Mouse (Mus musculus): ENCODE data around the gene Pwp2. TPM values are rescaled to one million over a fixed set of nuclear protein-coding genes. Genes with fewer than 3 reads are reported as not detected.
A peak's percentile ranks its signal among the peaks of the same experiment; 100 is the strongest.

The Pwp2 gene
- total and polyA plus RNA-seq, 2 experiments from 2014 or later, result 16.4 to 30.0 TPM

DNA sequence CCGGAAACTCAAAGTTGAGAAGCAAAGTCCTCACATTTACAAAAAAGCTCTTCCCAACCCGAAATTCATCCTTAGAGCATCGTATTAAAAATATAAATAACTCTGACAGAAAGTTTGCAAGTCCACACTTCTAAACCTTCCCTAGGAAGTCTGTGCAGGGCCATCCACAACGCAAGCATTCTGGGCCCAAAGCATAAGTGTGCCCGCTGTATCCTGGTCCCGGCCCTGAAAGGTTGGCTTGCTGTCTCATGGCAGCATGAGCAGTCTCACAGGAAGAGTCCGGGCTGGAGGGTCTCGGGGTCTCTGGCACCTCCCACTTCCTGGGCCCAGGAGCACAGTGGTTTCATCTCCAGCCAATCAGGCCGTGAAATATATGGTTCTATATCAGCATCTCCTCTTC lies 13.4 kb downstream of the Pwp2 start:
- DNase-seq (no peak), ATAC-seq (no peak)
- no peaks in the 10 kb centered on the region for H3K9me3 ChIP-seq (ENCODE audit: low read length)
- H3K9ac ChIP-seq, result no peak overlapping the region
- H3K27me3 ChIP-seq (ENCODE audit: insufficient read depth, low read length), result no peaks in the 10 kb centered on the region
- H3K27ac ChIP-seq (ENCODE audit: low read depth, low read length), result no peak overlapping the region
- no peak overlapping the region for H3K4me3 ChIP-seq (ENCODE audit: low read depth, low read length)
- TF ChIP-seq CTCF (IDR thresholded peaks at IDR 0.05; ENCODE audit: low read depth), result no peak
- peaks cover 65% of the 10 kb centered on the region for H3K36me3 ChIP-seq (ENCODE audit: insufficient read depth)
- peaks cover 14% of the 10 kb centered on the region for H3K4me1 ChIP-seq (ENCODE audit: insufficient read depth)
- WGBS, result 92% methylated on average over 9 of the region's 9 CpGs
- H3K4me2 ChIP-seq (ENCODE audit: low read depth), result no peak overlapping the region

DNA sequence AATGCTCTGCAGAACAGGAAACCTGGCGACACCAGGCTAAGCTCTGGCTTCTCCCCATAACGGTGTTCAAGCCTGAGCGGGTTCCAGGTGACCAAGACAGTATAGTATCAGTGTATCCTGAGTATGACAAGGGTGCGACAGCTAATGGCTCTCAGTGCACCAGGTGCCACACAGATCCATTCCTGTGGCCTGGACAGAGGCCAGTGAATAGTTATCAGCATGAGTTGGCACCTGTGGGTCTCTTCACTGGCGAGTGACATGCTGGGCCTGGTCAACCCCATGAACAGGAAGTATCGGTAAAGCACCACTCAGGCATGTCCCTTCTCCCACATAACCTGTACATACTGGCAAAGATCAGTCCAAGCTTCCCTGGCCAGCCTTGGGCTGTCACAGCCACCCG lies 13.9 kb downstream of the Pwp2 start:
- 96% methylated on average over 7 of the region's 7 CpGs for WGBS
- DNase-seq (no peak), ATAC-seq (no peak)
- Histone ChIP-seq H3K4me2 (ENCODE audit: low read depth) (no peak overlapping the region), H3K4me3 (ENCODE audit: low read depth, low read length) (no peak overlapping the region), H3K27me3 (ENCODE audit: insufficient read depth, low read length) (no peaks in the 10 kb centered on the region), H3K27ac (ENCODE audit: low read depth, low read length) (no peak overlapping the region), H3K36me3 (ENCODE audit: insufficient read depth) (peaks cover 65% of the 10 kb centered on the region), H3K9ac (no peak overlapping the region), H3K4me1 (ENCODE audit: insufficient read depth) (peaks cover 14% of the 10 kb centered on the region), H3K9me3 (ENCODE audit: low read length) (no peaks in the 10 kb centered on the region)
- TF ChIP-seq CTCF (IDR thresholded peaks at IDR 0.05; ENCODE audit: low read depth), result no peak

DNA sequence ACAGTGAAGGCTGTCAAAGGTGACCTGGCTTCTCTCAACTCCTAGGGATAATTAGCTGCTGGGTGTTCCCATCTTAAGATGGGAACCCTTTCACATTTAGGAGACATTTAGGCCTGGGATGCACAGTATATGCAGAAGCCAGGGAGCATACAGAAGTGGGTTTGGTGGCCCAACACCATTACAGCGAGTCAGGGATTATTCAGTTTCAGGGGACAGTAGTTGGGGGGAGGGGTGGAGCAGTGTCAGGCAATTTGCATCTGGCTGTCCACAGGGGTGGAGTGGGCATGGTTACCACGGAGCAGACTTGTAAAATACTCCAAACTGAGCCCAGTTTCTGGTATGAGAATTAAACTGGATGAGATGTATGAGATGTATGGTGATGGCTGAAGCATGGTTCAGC lies 14.5 kb downstream of the Pwp2 start:
- Histone ChIP-seq H3K4me3 (ENCODE audit: low read depth, low read length) (peak overlapping the region; percentile 90; the same call in 1 of the 2 replicates), H3K27me3 (ENCODE audit: insufficient read depth, low read length) (no peaks in the 10 kb centered on the region), H3K9me3 (ENCODE audit: low read length) (no peaks in the 10 kb centered on the region), H3K9ac (peak overlapping the region; percentile 91), H3K4me2 (ENCODE audit: low read depth) (peak overlapping the region; percentile 83), H3K36me3 (ENCODE audit: insufficient read depth) (peaks cover 64% of the 10 kb centered on the region), H3K4me1 (ENCODE audit: insufficient read depth) (peaks cover 14% of the 10 kb centered on the region), H3K27ac (ENCODE audit: low read depth, low read length) (peak overlapping the region; percentile 59)
- no peak for TF ChIP-seq CTCF (IDR thresholded peaks at IDR 0.05; ENCODE audit: low read depth)
- ATAC-seq (no peak), DNase-seq (no peak)
- 64% methylated on average over 2 of the region's 2 CpGs for WGBS

DNA sequence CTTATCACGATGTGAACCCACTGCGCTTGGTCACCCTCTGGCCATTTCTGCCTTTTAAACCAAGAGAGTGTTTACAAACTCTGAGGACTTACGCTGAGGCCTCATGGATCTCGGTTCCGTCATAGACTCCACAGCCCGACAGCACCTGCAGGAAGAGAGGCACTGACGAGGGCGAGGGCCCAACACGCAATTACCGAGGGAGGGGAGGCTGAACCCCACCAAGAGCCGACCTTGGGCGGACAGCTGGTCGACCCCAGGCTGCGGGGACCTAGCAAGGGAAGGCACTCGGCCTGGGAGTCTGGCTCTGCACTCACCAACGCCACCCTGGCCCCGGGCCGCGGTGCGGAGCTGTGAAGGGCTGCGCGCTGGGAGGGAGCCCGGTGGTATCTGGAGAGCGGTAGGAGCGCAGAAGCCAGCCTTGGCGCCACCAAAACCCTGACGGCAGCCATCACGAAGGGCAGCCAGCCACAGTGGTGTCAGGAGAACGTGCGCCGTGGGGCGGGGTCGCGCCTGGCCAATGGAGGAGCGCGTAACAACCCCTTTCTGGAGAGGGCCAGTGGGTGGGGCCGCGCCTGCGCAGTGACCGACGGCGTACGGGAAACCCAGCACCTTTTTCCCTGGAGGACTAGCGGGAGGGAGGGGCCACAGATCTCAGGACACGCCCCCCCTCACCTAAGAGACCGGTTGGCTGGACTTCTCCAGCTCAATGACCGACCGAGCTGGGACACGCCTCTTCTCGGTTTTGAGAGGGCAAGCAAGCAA lies 15.5 kb downstream of the Pwp2 start, which contains the start of gene D10Jhu81e:
D10Jhu81e (minus strand) TSS at position 502 of the 762 bp plus-strand sequence.
- no peaks in the 10 kb centered on the region for H3K27me3 ChIP-seq (ENCODE audit: insufficient read depth, low read length)
- peak; percentile 47 for TF ChIP-seq CTCF (IDR thresholded peaks at IDR 0.05; ENCODE audit: low read depth)
- peak within 1 kb of the TSS; percentile 90 for H3K4me3 ChIP-seq (ENCODE audit: low read depth, low read length)
- H3K36me3 ChIP-seq (ENCODE audit: insufficient read depth), result peaks cover 64% of the 10 kb centered on the region
- peaks cover 14% of the 10 kb centered on the region for H3K4me1 ChIP-seq (ENCODE audit: insufficient read depth)
- 3% methylated on average over 50 of the region's 50 CpGs for WGBS
- peak within 1 kb of the TSS; percentile 83 for H3K4me2 ChIP-seq (ENCODE audit: low read depth)
- peak within 1 kb of the TSS; percentile 85 for H3K27ac ChIP-seq (ENCODE audit: low read depth, low read length)
- ATAC-seq, result peak; percentile 98
- no peaks in the 10 kb centered on the region for H3K9me3 ChIP-seq (ENCODE audit: low read length)
- peak within 1 kb of the TSS; percentile 91 for H3K9ac ChIP-seq
- peak; percentile 98 for DNase-seq

DNA sequence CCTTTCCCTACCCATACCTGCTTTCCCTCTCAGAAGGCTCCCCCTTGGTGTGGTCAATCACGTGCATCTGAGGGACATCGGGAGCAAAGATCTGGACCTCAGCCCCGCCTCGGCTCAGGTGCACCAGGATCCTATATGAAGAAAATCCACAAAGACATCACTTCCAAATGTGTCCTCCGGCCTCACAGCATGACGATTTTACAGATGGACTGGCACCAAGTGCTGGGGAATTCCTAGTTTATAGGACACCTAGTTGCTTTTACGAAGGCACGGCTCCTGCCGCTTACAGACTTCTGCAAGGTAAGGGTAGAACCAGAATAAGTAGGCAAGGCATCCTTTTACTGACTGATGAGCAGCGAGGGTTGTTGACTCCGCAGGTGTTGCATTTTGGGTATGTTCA lies 16.2 kb downstream of the Pwp2 start:
- peak overlapping the region; percentile 83 for H3K4me2 ChIP-seq (ENCODE audit: low read depth)
- 90% methylated on average over 11 of the region's 11 CpGs for WGBS
- H3K36me3 ChIP-seq (ENCODE audit: insufficient read depth), result peaks cover 60% of the 10 kb centered on the region
- DNase-seq (no peak), ATAC-seq (no peak)
- no peaks in the 10 kb centered on the region for H3K9me3 ChIP-seq (ENCODE audit: low read length)
- no peak for TF ChIP-seq CTCF (IDR thresholded peaks at IDR 0.05; ENCODE audit: low read depth)
- no peaks in the 10 kb centered on the region for H3K27me3 ChIP-seq (ENCODE audit: insufficient read depth, low read length)
- peak overlapping the region; percentile 90 for H3K4me3 ChIP-seq (ENCODE audit: low read depth, low read length)
- peaks cover 14% of the 10 kb centered on the region for H3K4me1 ChIP-seq (ENCODE audit: insufficient read depth)
- H3K9ac ChIP-seq, result peak overlapping the region; percentile 91
- no peak overlapping the region for H3K27ac ChIP-seq (ENCODE audit: low read depth, low read length)

DNA sequence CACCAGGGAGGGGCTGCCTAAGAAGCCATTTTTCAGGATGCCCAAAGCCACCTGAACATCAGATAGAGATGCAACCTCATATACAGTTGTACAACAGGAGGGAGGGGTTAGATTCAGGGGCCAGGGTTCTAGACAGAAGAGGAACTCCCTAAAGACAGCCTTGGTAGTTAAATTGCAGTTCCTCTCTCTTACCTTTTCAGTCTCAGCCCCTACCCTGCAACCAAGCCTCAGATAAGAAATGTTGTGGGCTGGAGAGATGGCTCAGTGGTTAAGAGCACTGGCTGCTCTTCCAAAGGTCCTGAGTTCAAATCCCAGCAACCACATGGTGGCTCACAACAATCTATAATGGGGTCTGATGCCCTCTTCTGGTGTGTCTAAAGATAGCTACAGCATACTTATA lies 17.2 kb downstream of the Pwp2 start:
- Histone ChIP-seq H3K9me3 (ENCODE audit: low read length) (no peaks in the 10 kb centered on the region), H3K4me2 (ENCODE audit: low read depth) (no peak overlapping the region), H3K36me3 (ENCODE audit: insufficient read depth) (peaks cover 54% of the 10 kb centered on the region), H3K27me3 (ENCODE audit: insufficient read depth, low read length) (no peaks in the 10 kb centered on the region), H3K4me1 (ENCODE audit: insufficient read depth) (peaks cover 14% of the 10 kb centered on the region), H3K9ac (no peak overlapping the region), H3K27ac (ENCODE audit: low read depth, low read length) (no peak overlapping the region), H3K4me3 (ENCODE audit: low read depth, low read length) (no peak overlapping the region)
- TF ChIP-seq CTCF (IDR thresholded peaks at IDR 0.05; ENCODE audit: low read depth), result no peak
- DNase-seq (no peak), ATAC-seq (no peak)

DNA sequence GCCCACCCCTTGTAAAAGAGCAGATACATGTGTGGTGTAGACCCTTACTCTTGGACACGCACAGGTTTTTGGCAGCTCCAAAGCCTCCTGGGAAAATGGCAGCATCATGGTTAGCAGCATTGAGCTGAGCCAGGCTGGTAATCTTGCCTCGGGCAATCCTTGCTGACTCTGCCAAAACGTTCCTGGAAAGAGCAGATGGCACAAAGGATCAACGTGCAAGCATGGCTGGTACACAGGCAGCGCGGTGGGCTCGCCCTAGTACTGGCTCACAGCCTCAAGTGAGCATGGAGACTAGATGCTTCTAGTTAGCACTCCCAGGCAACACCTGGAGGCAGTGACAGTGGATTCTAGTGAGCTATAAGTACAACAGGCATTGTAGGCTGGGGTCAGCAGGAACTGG lies 17.6 kb downstream of the Pwp2 start:
- peaks cover 54% of the 10 kb centered on the region for H3K36me3 ChIP-seq (ENCODE audit: insufficient read depth)

More for the DNA sequence above, 17.6 kb downstream of the Pwp2 start:
- WGBS, result 60% methylated on average over 7 of the region's 7 CpGs
- Histone ChIP-seq H3K9me3 (ENCODE audit: low read length) (no peaks in the 10 kb centered on the region), H3K27me3 (ENCODE audit: insufficient read depth, low read length) (no peaks in the 10 kb centered on the region), H3K4me3 (ENCODE audit: low read depth, low read length) (no peak overlapping the region), H3K27ac (ENCODE audit: low read depth, low read length) (no peak overlapping the region), H3K9ac (no peak overlapping the region), H3K4me1 (ENCODE audit: insufficient read depth) (peaks cover 14% of the 10 kb centered on the region), H3K4me2 (ENCODE audit: low read depth) (no peak overlapping the region)
- DNase-seq, result no peak
- no peak for TF ChIP-seq CTCF (IDR thresholded peaks at IDR 0.05; ENCODE audit: low read depth)
- ATAC-seq, result no peak

Measured in forebrain, postnatal 0 days (tissue).